Mouse (Mus musculus): ENCODE data around the gene Cd164. TPM values are rescaled to one million over a fixed set of nuclear protein-coding genes. Genes with fewer than 3 reads are reported as not detected.
A peak's percentile ranks its signal among the peaks of the same experiment; 100 is the strongest.

Cd164 gene
- polyA plus RNA-seq, 1 experiment, result not detected

- Histone ChIP-seq H3K4me3 (ENCODE audit: insufficient read depth, low read depth, low read length) (peak overlapping the region; percentile 50), H3K4me1 (ENCODE audit: control insufficient read depth, insufficient read depth, low read length) (peaks cover 33% of the 10 kb centered on the region), H3K27ac (ENCODE audit: insufficient read depth, low read depth, low read length) (peak overlapping the region; percentile 83)
- 12% methylated on average over 20 of the region's 20 CpGs for WGBS
- no peak for TF ChIP-seq POLR2A (IDR thresholded peaks at IDR 0.05; ENCODE audit: insufficient read depth, low read depth, low read length)
- no peak for TF ChIP-seq CTCF (IDR thresholded peaks at IDR 0.05; ENCODE audit: insufficient read depth, low read depth, low read length)
Measured at GRCm38 (mm10) chr10:41477278-41478181, 41.7 kb upstream of the Cd164 start.

DNA sequence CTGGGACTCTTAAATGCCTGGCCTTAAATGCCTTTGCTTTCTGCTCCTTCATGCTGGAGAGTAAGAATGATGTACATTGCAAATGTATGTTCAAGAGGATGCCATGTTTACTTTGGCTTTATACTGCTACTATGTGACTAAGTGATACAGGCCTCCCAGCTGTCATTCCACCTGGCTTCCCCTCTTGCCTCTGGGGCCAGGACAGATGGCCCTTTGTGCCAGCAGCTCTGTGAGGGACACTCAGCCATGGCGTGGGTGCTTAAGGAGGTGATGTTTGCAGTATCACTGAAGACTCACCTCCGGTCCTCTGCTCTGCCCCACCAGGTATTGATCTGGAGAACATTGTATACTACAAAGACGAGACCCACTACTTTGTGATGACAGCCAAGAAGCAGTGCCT, 39.3 kb upstream of the Cd164 start:
- H3K4me1 ChIP-seq (ENCODE audit: control insufficient read depth, insufficient read depth, low read length), result peaks cover 38% of the 10 kb centered on the region
- H3K4me3 ChIP-seq (ENCODE audit: insufficient read depth, low read depth, low read length), result no peak overlapping the region
- 90% methylated on average over 3 of the region's 3 CpGs for WGBS
- no peak overlapping the region for H3K27ac ChIP-seq (ENCODE audit: insufficient read depth, low read depth, low read length)
- no peak for TF ChIP-seq POLR2A (IDR thresholded peaks at IDR 0.05; ENCODE audit: insufficient read depth, low read depth, low read length)
- TF ChIP-seq CTCF (IDR thresholded peaks at IDR 0.05; ENCODE audit: insufficient read depth, low read depth, low read length), result no peak

GRCm38 (mm10) chr10:41480938-41481880, 38.0 kb upstream of the Cd164 start:
- Histone ChIP-seq H3K4me1 (ENCODE audit: control insufficient read depth, insufficient read depth, low read length) (peaks cover 34% of the 10 kb centered on the region), H3K27ac (ENCODE audit: insufficient read depth, low read depth, low read length) (no peak overlapping the region), H3K4me3 (ENCODE audit: insufficient read depth, low read depth, low read length) (no peak overlapping the region)
- no peak for TF ChIP-seq CTCF (IDR thresholded peaks at IDR 0.05; ENCODE audit: insufficient read depth, low read depth, low read length)
- no peak for TF ChIP-seq POLR2A (IDR thresholded peaks at IDR 0.05; ENCODE audit: insufficient read depth, low read depth, low read length)
- WGBS, result 82% methylated on average over 33 of the region's 33 CpGs

- 74% methylated on average over 7 of the region's 7 CpGs for WGBS
Measured at GRCm38 (mm10) chr10:41482446-41482845, 36.8 kb upstream of the Cd164 start.

DNA sequence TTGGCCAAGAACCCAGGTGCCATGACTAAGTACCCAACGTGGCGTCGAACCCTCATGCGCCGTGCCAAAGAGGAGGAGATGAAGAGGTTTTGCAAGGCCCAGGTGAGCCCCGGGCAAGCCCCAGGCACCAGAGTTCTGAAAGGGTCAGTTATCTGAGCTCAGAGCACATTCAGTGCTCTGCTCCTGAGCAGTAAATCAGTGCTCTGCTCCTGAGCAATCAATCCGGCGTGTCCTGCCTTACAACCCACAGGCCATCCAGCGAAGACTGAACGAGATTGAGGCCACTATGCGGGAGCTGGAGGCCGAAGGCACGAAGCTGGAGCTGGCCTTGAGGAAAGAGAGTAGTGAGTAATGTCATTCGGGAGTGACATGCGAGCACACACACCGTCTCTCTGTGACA, 33.4 kb upstream of the Cd164 start:
- no peak overlapping the region for H3K4me3 ChIP-seq (ENCODE audit: insufficient read depth, low read depth, low read length)
- peaks cover 35% of the 10 kb centered on the region for H3K4me1 ChIP-seq (ENCODE audit: control insufficient read depth, insufficient read depth, low read length)
- 95% methylated on average over 16 of the region's 16 CpGs for WGBS
- H3K27ac ChIP-seq (ENCODE audit: insufficient read depth, low read depth, low read length), result no peak overlapping the region
- no peak for TF ChIP-seq CTCF (IDR thresholded peaks at IDR 0.05; ENCODE audit: insufficient read depth, low read depth, low read length)
- TF ChIP-seq POLR2A (IDR thresholded peaks at IDR 0.05; ENCODE audit: insufficient read depth, low read depth, low read length), result no peak

More at GRCm38 (mm10) chr10:41482446-41482845, 36.8 kb upstream of the Cd164 start:
- TF ChIP-seq POLR2A (IDR thresholded peaks at IDR 0.05; ENCODE audit: insufficient read depth, low read depth, low read length) (no peak), CTCF (IDR thresholded peaks at IDR 0.05; ENCODE audit: insufficient read depth, low read depth, low read length) (no peak)
- no peak overlapping the region for H3K4me3 ChIP-seq (ENCODE audit: insufficient read depth, low read depth, low read length)
- H3K27ac ChIP-seq (ENCODE audit: insufficient read depth, low read depth, low read length), result no peak overlapping the region
- H3K4me1 ChIP-seq (ENCODE audit: control insufficient read depth, insufficient read depth, low read length), result peaks cover 26% of the 10 kb centered on the region

- TF ChIP-seq POLR2A (IDR thresholded peaks at IDR 0.05; ENCODE audit: insufficient read depth, low read depth, low read length), result no peak
- no peak for TF ChIP-seq CTCF (IDR thresholded peaks at IDR 0.05; ENCODE audit: insufficient read depth, low read depth, low read length)
- Histone ChIP-seq H3K4me3 (ENCODE audit: insufficient read depth, low read depth, low read length) (no peak overlapping the region), H3K27ac (ENCODE audit: insufficient read depth, low read depth, low read length) (no peak overlapping the region), H3K4me1 (ENCODE audit: control insufficient read depth, insufficient read depth, low read length) (peaks cover 35% of the 10 kb centered on the region)
- WGBS, result 80% methylated on average over 14 of the region's 14 CpGs
Measured at GRCm38 (mm10) chr10:41486506-41487170, 32.6 kb upstream of the Cd164 start.

DNA sequence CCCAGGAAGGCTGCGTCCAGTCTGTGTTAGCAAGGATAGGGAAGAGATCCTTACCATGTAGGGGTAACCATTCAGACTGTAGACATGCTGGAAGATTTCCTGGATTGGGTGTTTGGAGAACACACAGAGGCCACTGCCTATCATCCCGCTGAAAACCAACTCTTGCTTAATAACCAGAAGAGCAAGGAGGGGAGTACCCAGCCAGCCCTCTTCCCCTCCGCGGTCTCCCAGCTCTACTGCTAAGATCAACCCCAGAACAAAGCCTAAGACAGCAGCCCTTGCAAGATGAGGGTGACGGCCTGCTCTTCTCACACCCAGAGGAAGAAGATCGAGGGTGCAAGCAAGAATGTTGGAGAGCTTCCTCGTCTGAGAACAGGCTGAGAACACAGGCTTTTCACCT, 30.3 kb upstream of the Cd164 start:
- Histone ChIP-seq H3K4me1 (ENCODE audit: control insufficient read depth, insufficient read depth, low read length) (peaks cover 31% of the 10 kb centered on the region), H3K27ac (ENCODE audit: insufficient read depth, low read depth, low read length) (no peak overlapping the region), H3K4me3 (ENCODE audit: insufficient read depth, low read depth, low read length) (0 out of 2 replicates have a peak overlapping the region, but pooled peaks have one; percentile 90)
- 37% methylated on average over 7 of the region's 7 CpGs for WGBS
- TF ChIP-seq CTCF (IDR thresholded peaks at IDR 0.05; ENCODE audit: insufficient read depth, low read depth, low read length), result no peak
- no peak for TF ChIP-seq POLR2A (IDR thresholded peaks at IDR 0.05; ENCODE audit: insufficient read depth, low read depth, low read length)

DNA sequence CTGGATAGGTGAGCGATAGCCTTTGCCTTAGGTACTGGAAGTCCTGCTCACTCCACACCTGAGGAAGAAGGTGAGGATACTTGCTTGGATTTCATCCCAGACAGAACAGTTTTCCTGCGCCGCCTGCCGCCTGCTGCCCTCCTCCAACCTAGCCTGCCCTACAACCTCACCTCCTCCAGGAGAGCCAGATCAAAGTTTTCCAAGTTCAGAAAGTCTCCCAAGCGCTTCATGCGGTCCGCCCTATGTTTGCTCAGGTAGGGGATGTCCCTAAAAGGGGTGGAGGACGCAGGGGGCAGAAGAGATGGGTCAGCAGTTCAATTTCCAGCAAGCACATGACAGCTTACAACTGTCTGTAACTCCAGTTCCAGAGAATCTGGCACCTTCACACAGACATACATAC, 29.9 kb upstream of the Cd164 start:
- TF ChIP-seq POLR2A (IDR thresholded peaks at IDR 0.05; ENCODE audit: insufficient read depth, low read depth, low read length), result no peak
- no peak for TF ChIP-seq CTCF (IDR thresholded peaks at IDR 0.05; ENCODE audit: insufficient read depth, low read depth, low read length)
- 43% methylated on average over 8 of the region's 8 CpGs for WGBS
- Histone ChIP-seq H3K4me3 (ENCODE audit: insufficient read depth, low read depth, low read length) (peak overlapping the region; percentile 90), H3K27ac (ENCODE audit: insufficient read depth, low read depth, low read length) (no peak overlapping the region), H3K4me1 (ENCODE audit: control insufficient read depth, insufficient read depth, low read length) (peaks cover 31% of the 10 kb centered on the region)

All from olfactory bulb, adult 2 months (tissue).